Mouse (Mus musculus): ENCODE measurements around the gene Tfap2e. TPM values are rescaled to one million over a fixed set of nuclear protein-coding genes. Genes with fewer than 3 reads are reported as not detected.

Tfap2e gene
- polyA plus RNA-seq, 1 experiment from 2014 or later = not detected

GRCm38 (mm10) chr4:126748381-126748780 is 12.3 kb upstream of the Tfap2e start:
- no peak for ATAC-seq (replicated peaks; ENCODE audit: low FRiP score, low read depth)
- H3K4me2 ChIP-seq (ENCODE audit: low read length) = no peak overlapping the region
- TF ChIP-seq CTCF (IDR thresholded peaks at IDR 0.05; ENCODE audit: low read depth) = no peak

GRCm38 (mm10) chr4:126746194-126746840 is 10.3 kb upstream of the Tfap2e start:
- Histone ChIP-seq H3K9me3 (replicated peaks; ENCODE audit: low read length) (no peaks in the 10 kb centered on the region), H3K9ac (ENCODE audit: low read depth, low read length) (no peak overlapping the region), H3K4me3 (replicated peaks; ENCODE audit: low read depth, low read length) (no peak overlapping the region), H3K4me1 (replicated peaks; ENCODE audit: insufficient read depth, low read length) (no peaks in the 10 kb centered on the region), H3K36me3 (ENCODE audit: insufficient read depth, low read length) (peaks cover 43% of the 10 kb centered on the region), H3K27ac (no peak overlapping the region), H3K27me3 (ENCODE audit: insufficient read depth, low read length) (no peaks in the 10 kb centered on the region), H3K4me2 (ENCODE audit: low read length) (no peak overlapping the region)
- no peak for TF ChIP-seq CTCF (IDR thresholded peaks at IDR 0.05; ENCODE audit: low read depth)
- DNase-seq (ENCODE audit: low spot score) (no peak), ATAC-seq (replicated peaks; ENCODE audit: low FRiP score, low read depth) (no peak)
- WGBS = 83% methylated on average over 10 of the region's 10 CpGs

More at GRCm38 (mm10) chr4:126748381-126748780, 12.3 kb upstream of the Tfap2e start:
- Histone ChIP-seq H3K27ac (no peak overlapping the region), H3K9ac (ENCODE audit: low read depth, low read length) (no peak overlapping the region), H3K9me3 (replicated peaks; ENCODE audit: low read length) (no peaks in the 10 kb centered on the region), H3K27me3 (ENCODE audit: insufficient read depth, low read length) (no peaks in the 10 kb centered on the region), H3K4me3 (replicated peaks; ENCODE audit: low read depth, low read length) (no peak overlapping the region), H3K36me3 (ENCODE audit: insufficient read depth, low read length) (peaks cover 43% of the 10 kb centered on the region), H3K4me1 (replicated peaks; ENCODE audit: insufficient read depth, low read length) (peaks cover 13% of the 10 kb centered on the region)
- WGBS = 95% methylated on average over 8 of the region's 8 CpGs
- no peak for DNase-seq (ENCODE audit: low spot score)

GRCm38 (mm10) chr4:126745506-126746193 is 9.6 kb upstream of the Tfap2e start:
- WGBS = 43% methylated on average over 13 of the region's 13 CpGs
- peaks cover 43% of the 10 kb centered on the region for H3K36me3 ChIP-seq (ENCODE audit: insufficient read depth, low read length)
- ATAC-seq (replicated peaks; ENCODE audit: low FRiP score, low read depth) = no peak

GRCm38 (mm10) chr4:126744831-126745230 is 8.8 kb upstream of the Tfap2e start:
- Histone ChIP-seq H3K27me3 (ENCODE audit: insufficient read depth, low read length) (no peaks in the 10 kb centered on the region), H3K36me3 (ENCODE audit: insufficient read depth, low read length) (peaks cover 42% of the 10 kb centered on the region), H3K27ac (no peak overlapping the region), H3K4me1 (replicated peaks; ENCODE audit: insufficient read depth, low read length) (no peaks in the 10 kb centered on the region), H3K4me3 (replicated peaks; ENCODE audit: low read depth, low read length) (no peak overlapping the region), H3K9me3 (replicated peaks; ENCODE audit: low read length) (no peaks in the 10 kb centered on the region), H3K4me2 (ENCODE audit: low read length) (no peak overlapping the region), H3K9ac (ENCODE audit: low read depth, low read length) (no peak overlapping the region)
- no peak for ATAC-seq (replicated peaks; ENCODE audit: low FRiP score, low read depth)
- WGBS = 92% methylated on average over 14 of the region's 14 CpGs
- TF ChIP-seq CTCF (IDR thresholded peaks at IDR 0.05; ENCODE audit: low read depth) = no peak
- no peak for DNase-seq (ENCODE audit: low spot score)

More at GRCm38 (mm10) chr4:126745506-126746193, 9.6 kb upstream of the Tfap2e start:
- H3K4me2 ChIP-seq (ENCODE audit: low read length) = no peak overlapping the region
- peak; percentile 66 for DNase-seq (ENCODE audit: low spot score)
- no peak overlapping the region for H3K4me3 ChIP-seq (replicated peaks; ENCODE audit: low read depth, low read length)
- peak; percentile 72 for TF ChIP-seq CTCF (IDR thresholded peaks at IDR 0.05; ENCODE audit: low read depth)
- H3K4me1 ChIP-seq (replicated peaks; ENCODE audit: insufficient read depth, low read length) = no peaks in the 10 kb centered on the region
- no peaks in the 10 kb centered on the region for H3K9me3 ChIP-seq (replicated peaks; ENCODE audit: low read length)
- H3K27ac ChIP-seq = no peak overlapping the region
- H3K27me3 ChIP-seq (ENCODE audit: insufficient read depth, low read length) = no peaks in the 10 kb centered on the region
- no peak overlapping the region for H3K9ac ChIP-seq (ENCODE audit: low read depth, low read length)

GRCm38 (mm10) chr4:126743713-126744112 is 7.7 kb upstream of the Tfap2e start:
- ATAC-seq (replicated peaks; ENCODE audit: low FRiP score, low read depth) (no peak), DNase-seq (ENCODE audit: low spot score) (no peak)
- Histone ChIP-seq H3K4me3 (replicated peaks; ENCODE audit: low read depth, low read length) (no peak overlapping the region), H3K4me1 (replicated peaks; ENCODE audit: insufficient read depth, low read length) (no peaks in the 10 kb centered on the region), H3K4me2 (ENCODE audit: low read length) (no peak overlapping the region), H3K27me3 (ENCODE audit: insufficient read depth, low read length) (no peaks in the 10 kb centered on the region), H3K9me3 (replicated peaks; ENCODE audit: low read length) (no peaks in the 10 kb centered on the region), H3K36me3 (ENCODE audit: insufficient read depth, low read length) (peaks cover 32% of the 10 kb centered on the region), H3K27ac (no peak overlapping the region), H3K9ac (ENCODE audit: low read depth, low read length) (no peak overlapping the region)
- TF ChIP-seq CTCF (IDR thresholded peaks at IDR 0.05; ENCODE audit: low read depth) = no peak
- 28% methylated on average over 11 of the region's 11 CpGs for WGBS

- DNase-seq (ENCODE audit: low spot score) = no peak
- no peak for TF ChIP-seq CTCF (IDR thresholded peaks at IDR 0.05; ENCODE audit: low read depth)
- no peak overlapping the region for H3K4me3 ChIP-seq (replicated peaks; ENCODE audit: low read depth, low read length)
- H3K9ac ChIP-seq (ENCODE audit: low read depth, low read length) = no peak overlapping the region
- no peak for ATAC-seq (replicated peaks; ENCODE audit: low FRiP score, low read depth)
- 57% methylated on average over 2 of the region's 2 CpGs for WGBS
- H3K4me1 ChIP-seq (replicated peaks; ENCODE audit: insufficient read depth, low read length) = no peaks in the 10 kb centered on the region
- no peaks in the 10 kb centered on the region for H3K9me3 ChIP-seq (replicated peaks; ENCODE audit: low read length)
- peaks cover 25% of the 10 kb centered on the region for H3K36me3 ChIP-seq (ENCODE audit: insufficient read depth, low read length)
- H3K27ac ChIP-seq = no peak overlapping the region
- no peak overlapping the region for H3K4me2 ChIP-seq (ENCODE audit: low read length)
- H3K27me3 ChIP-seq (ENCODE audit: insufficient read depth, low read length) = no peaks in the 10 kb centered on the region
Observed at GRCm38 (mm10) chr4:126742976-126743375, 6.9 kb upstream of the Tfap2e start.

All from kidney, postnatal 0 days (tissue).